Mouse (Mus musculus): ENCODE results near the gene Mfsd4b3.
"Not testable (repeated sequence)": the region's sequence is repeated elsewhere in the genome, so short reads cannot be mapped to it uniquely, and the experiment has no call there.

The Mfsd4b3 gene

GRCm38 (mm10) chr10:39959761-39960440 is at the start of gene Mfsd4b3:
Mfsd4b3 (minus strand) TSS chr10:39960153.
- peak; percentile 99 for DNase-seq

DNA sequence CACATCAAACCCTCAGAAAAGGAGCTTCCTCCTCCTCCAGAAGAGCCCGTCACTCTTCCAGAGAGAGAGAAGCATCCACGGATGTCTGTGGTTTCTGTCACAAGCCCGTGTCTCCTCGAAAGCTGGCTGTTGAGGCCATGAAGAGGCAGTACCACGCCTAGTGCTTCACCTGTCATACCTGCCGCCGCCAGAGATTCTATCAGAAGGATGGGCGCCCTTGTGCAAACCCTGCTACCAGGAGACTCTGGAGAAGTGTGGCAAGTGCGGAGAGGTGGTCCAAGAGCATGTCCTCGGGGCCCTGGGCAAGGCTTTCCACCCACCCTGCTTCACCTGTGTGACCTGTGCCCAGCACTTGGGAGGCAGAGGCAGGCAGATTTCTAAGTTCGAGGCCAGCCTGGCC is 49.6 kb upstream of the Mfsd4b3 start:
- DNase-seq, result no peak

DNA sequence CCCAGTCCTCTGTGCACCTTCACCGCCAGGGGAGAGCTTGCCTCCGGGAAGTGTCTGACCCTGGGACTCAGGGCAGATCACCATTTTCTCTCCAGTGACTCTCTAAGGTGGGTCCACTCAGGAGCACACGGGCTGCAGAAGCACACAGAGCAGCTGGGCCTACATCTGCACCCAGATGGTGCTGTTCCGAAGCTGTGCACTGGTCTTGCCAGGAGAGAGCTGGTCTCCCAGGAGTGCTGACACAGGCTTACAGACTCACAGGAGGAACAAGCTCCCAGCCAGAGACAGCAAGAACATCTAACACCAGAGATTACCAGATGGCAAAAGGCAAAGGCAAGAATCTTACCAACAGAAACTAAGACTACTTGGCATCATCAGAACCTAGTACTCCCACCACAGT is 48.9 kb upstream of the Mfsd4b3 start:
- DNase-seq, result not testable (repeated sequence)

DNA sequence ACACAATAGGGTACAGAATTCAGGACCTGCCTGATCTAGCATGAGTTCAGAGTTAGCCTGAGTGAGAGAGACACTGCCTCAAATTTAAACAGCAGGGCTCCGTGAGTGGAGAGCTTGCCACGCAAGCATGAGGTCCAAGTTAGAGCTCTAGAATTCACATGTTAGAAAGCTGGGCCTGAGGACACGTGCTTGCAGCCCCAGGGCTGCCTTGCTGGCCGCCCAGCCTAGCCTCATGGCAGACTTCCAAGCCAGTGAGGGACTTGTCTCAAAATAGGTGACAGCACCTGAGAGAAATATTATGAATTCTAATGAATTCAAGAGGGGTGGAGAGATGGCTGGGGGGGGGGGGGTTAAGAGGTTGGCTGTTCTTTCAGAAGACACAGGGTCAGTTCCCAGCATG is 48.0 kb upstream of the Mfsd4b3 start:
- no peak for DNase-seq

DNA sequence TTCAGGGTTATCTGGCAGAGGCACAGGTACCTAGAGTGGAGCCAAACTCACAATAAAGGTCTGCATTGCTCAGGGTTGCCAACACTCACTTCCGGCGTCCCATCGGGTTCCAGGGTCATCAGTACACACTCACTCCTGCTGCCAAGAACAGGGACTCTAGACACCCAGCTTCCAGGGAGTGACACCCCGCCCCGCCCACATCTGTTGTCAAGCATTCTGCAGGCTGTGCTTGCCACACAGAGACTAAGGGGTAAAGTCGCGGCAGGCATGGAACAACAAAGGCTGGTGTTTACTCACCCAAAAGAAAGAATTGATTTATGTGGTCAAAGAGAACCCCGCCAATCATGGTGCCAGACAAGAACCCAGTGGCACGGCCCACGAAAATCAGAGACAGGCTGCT is 47.0 kb upstream of the Mfsd4b3 start:
- peak; percentile 11 for DNase-seq

GRCm38 (mm10) chr10:40000746-40001145 is 40.8 kb upstream of the Mfsd4b3 start:
- DNase-seq, result no peak

DNA sequence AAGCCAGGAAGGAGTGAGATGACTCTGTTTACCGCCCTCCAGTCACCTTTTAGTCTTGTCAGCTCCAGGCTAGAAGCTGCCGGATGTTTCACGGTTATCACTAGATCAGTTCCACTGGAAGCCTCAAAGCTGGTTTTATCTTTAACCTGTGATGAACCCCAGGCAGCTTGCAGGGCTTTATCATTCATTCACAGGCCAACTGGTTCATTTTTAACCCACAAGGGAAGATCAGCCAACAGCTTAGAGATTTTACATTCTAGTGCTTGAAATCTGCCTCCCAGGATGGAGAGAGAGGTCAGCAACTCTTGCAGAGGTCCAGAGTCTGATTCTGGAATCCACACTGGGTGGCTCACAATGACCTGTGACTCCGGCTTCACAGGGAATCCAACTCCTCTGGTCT is 31.2 kb upstream of the Mfsd4b3 start:
- no peak for DNase-seq

GRCm38 (mm10) chr10:39986466-39986865 is 26.5 kb upstream of the Mfsd4b3 start, which contains the start of gene Mfsd4b5:
Mfsd4b5 (minus strand) TSS chr10:39986646.
- no peak for DNase-seq

DNA sequence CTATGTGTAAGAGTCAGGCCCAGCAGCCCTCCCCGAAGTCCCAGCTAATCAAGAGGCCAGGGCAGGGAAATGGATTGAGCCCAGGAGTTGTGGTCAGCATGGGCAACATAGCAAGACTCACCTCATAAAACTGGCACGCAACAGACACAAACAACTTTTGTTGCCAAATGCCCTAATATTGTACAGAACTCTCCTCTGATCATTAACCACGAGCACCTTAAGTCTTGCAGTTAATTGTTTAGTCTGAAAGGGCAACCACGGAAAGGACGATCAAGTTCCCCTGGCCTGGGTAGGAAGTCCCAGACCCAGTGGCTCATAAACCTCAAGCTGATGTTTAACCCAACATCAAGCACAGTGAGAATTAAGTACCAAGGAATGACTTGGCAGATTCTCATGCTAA is 22.7 kb upstream of the Mfsd4b3 start:
- DNase-seq, result no peak

- DNase-seq, result no peak
These were observed 18.3 kb upstream of the Mfsd4b3 start for GRCm38 (mm10) chr10:39978231-39978630.

GRCm38 (mm10) chr10:39977346-39977745 is 17.4 kb upstream of the Mfsd4b3 start:
- DNase-seq, result no peak

DNA sequence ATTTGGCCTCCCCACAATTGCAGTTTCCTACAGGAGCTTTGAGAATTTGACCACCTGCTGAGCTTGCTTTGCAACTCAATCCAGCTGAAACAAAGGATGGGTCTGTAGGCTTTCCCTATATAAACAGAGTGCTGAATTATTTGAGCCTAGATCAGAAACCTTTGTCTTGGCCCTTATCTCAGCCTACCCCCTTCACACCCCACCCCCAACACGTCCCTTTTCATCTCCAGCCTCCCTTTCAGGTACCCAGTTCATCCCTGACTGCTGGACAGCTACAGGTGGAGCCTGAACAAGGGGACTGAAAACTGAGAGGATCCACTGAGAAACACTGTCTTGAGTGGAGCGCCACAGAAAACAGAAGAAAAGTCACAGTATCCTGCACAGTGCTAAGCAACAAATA is 15.8 kb upstream of the Mfsd4b3 start:
- no peak for DNase-seq

DNA sequence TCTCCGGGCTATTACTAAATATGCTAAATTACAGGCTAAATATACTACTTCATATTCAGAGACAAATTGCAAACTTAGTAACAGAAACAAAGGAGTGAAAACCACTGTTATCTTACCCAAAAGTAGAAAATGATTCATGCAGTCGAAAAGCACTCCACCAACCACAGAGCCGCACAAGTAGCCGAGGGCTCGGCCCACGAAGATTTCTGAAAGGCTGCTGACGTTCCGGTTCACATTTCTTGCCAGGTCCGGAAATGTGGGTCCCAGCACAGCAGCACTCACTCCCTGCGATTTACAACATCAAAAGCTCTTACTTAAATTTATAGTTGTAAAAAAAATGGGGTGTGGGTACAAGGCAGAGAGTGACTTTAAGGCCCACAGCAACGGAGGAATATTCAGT is 15.0 kb upstream of the Mfsd4b3 start:
- DNase-seq, result no peak

DNA sequence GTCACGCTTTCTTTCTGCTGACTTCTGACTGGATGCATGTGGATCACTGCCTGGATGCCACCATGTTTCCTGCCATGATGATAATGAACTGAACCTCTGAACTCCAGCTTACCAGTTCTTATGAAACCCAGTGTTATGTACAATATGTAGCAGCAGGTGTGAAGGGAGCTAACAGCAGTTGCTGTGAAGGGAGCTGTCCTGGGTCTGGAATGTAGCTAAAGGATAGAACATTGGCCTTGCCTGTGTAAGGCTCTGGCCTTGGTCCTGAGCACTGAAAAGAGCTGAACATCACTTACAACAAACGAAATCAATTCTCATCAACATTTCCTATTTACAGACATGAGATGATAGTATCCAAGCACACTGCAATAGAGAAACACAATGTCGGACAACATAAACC is 7.6 kb upstream of the Mfsd4b3 start:
- peak; percentile 18 for DNase-seq

DNA sequence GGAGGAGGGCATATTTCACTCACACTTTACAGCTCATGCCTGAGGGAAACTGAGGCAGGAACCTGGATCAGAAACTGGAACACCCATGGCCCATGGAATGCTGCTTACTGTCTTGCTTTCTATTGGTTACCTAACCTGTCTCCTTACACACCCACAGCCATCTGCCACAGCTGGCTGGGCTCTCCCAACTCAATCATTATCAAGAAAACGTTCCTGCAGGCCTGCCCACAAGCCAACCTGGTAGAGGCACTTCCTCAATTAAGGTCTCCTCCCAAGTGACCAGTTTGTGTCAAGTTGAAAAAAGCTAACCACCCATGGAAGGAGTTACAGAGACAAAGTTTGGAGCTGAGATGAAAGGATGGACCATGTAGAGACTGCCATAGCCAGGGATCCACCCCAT is 2.0 kb upstream of the Mfsd4b3 start:
- DNase-seq, result no peak

GRCm38 (mm10) chr10:39960441-39960822 is 479 bp upstream of the Mfsd4b3 start:
- DNase-seq, result no peak

DNA sequence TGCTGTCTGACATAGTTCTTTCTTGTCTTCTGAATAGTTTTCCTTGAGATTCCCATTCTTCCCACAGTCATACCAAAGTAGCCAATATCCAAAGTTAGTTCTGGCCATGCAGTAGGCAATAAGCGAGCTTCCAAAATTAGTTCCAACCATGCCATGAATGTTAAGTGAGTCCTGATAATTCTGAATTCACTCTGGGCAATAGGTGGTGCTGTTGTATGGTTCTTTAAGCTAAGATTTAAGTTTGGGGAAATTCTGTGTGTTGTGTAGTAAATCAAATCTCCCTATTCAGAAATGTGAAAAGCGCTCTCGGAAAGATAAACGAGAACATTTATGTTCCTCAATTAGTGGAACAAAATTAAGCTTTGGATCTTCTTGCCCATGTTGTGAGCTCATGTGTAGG is 1.7 kb downstream of the Mfsd4b3 start:
- no peak for DNase-seq

- no peak for DNase-seq
These were observed 3.5 kb downstream of the Mfsd4b3 start for GRCm38 (mm10) chr10:39956340-39956878.

GRCm38 (mm10) chr10:39955163-39955562 is 4.8 kb downstream of the Mfsd4b3 start:
- DNase-seq, result no peak

DNA sequence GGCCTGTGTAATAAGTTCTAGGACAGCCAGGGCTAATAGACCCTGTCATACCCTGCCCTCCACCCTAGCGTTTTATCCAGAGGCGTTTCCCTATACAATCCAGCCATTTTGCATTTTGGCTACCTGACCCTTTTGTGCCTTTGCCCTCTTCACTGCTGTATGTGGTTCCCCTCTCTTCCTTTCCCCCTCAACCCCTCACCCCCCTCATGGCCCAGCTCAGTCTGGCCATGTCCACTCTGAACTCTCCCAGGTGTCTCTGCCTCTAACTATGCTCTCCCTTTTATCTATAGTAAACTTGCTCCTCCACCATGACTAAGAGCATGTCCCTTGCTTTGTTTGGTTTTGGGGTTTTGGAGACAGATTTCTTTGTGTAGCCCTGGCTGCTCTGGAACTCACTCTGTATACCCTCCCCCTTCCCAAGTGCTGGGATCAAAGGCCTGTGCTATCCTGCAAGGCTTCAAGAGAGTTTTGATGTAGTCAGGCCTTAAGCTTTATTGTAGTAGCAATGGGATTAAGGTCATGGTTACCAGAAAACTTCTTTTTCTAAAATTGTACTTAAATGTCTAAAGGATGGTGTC is 10.5 kb downstream of the Mfsd4b3 start:
- DNase-seq, result no peak

- not testable (repeated sequence) for DNase-seq
These were observed 12.8 kb downstream of the Mfsd4b3 start for GRCm38 (mm10) chr10:39947195-39947594.

DNA sequence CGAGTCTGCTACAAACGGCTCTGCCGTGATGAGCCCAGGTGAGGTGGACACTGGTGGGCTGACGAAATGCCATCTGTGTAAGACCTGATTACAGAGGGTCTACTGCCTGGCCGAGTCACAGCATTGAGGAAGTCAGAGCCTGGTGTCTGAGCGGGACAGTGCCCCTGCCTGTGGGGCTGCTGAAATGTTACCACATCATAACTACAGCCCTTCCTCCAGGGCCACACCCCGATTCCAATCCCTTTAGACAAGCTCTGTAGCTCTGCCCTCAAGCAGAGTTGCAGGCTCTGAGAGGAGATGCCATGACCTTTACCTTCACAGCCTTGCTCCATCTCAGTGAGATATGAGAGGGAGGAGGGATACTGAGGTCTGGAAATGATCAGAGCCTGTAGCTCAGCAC is 23.4 kb downstream of the Mfsd4b3 start:
- DNase-seq, result no peak

DNA sequence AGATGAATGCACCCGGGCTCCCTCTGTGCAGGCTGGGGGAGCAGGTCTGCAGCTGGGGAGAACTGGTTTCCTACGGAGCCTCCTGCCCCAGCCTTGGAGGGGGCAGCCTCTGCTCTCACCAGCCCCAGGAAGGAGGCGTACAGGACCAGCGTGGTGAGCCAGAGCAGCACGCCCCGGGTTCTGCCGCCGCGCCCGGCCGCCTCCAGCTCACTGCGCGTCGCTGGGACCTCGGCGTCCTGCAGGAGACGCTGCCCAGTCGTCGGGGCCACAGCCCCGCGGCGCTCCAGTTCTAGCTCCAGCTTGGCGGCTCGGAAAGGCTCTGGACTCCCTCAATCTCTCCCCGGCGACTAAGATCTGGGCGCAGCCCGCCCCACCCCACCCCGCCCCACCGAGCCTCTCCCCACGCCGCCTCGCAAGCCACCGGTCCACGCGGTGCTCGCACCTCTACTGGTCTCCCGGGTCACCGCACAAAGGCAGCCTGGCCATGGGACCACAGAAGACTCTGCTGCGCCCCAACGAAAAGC is 33.3 kb downstream of the Mfsd4b3 start, which contains the start of gene Mfsd4b2:
TSS of gene Mfsd4b2 (minus strand) at position 308 of the 524 bp plus-strand sequence.
- DNase-seq, result peak; percentile 17

GRCm38 (mm10) chr10:39924556-39924955 is 35.4 kb downstream of the Mfsd4b3 start:
- not testable (repeated sequence) for DNase-seq
